Mouse (Mus musculus): Measurements from ENCODE around the gene Tagap1. TPM values are rescaled to one million over a fixed set of nuclear protein-coding genes. Genes with fewer than 3 reads are reported as not detected.
A peak's percentile ranks its signal among the peaks of the same experiment; 100 is the strongest.
"Not testable (repeated sequence)": the region's sequence is repeated elsewhere in the genome, so short reads cannot be mapped to it uniquely, and the experiment has no call there.

Tagap1 gene
- total RNA-seq (2014; rRNA removed): 38.2 and 40.7 TPM in 2 replicates
- 49.7 and 52.7 TPM in 2 replicates for polyA plus RNA-seq (2015; fragmentation: Nextera tagmentation; extraction: Ambion mirVana)

GRCm38 (mm10) chr17:6960776-6961175, at the start of gene Tagap1:
Gene Tagap1 (minus strand): TSS chr17:6961156.
- H3K4me2 ChIP-seq (ENCODE audit: low read depth, low read length): peak within 1 kb of the TSS; percentile 38; the same call in 1 of the 2 replicates
- H3K36me3 ChIP-seq (ENCODE audit: insufficient read depth, low read length); H3K9ac ChIP-seq (replicated peaks; ENCODE audit: low read length); ATAC-seq; H3K4me1 ChIP-seq (ENCODE audit: insufficient read depth, low read length); H3K27me3 ChIP-seq (ENCODE audit: insufficient read depth, low read length); H3K9me3 ChIP-seq (ENCODE audit: low read length): not testable (repeated sequence)
- peak within 1 kb of the TSS; percentile 65; the same call in 1 of the 2 replicates for H3K27ac ChIP-seq
- peak within 1 kb of the TSS; percentile 40 for H3K4me3 ChIP-seq (ENCODE audit: low read length)
- WGBS: under 1% methylated on average over 34 of the region's 51 CpGs
- peak; percentile 4 for DNase-seq (ENCODE audit: low spot score)

GRCm38 (mm10) chr17:7009901-7010300, 48.9 kb upstream of the Tagap1 start:
- WGBS: 70% methylated on average over 4 of the region's 9 CpGs
- not testable (repeated sequence) for H3K4me1 ChIP-seq (ENCODE audit: insufficient read depth, low read length); H3K4me2 ChIP-seq (ENCODE audit: low read depth, low read length); ATAC-seq; H3K36me3 ChIP-seq (ENCODE audit: insufficient read depth, low read length); H3K4me3 ChIP-seq (ENCODE audit: low read length); H3K9me3 ChIP-seq (ENCODE audit: low read length); H3K27ac ChIP-seq; H3K27me3 ChIP-seq (ENCODE audit: insufficient read depth, low read length); DNase-seq (ENCODE audit: low spot score); H3K9ac ChIP-seq (replicated peaks; ENCODE audit: low read length)

GRCm38 (mm10) chr17:7009440-7009839, 48.5 kb upstream of the Tagap1 start:
- not testable (repeated sequence) for H3K27ac ChIP-seq; H3K4me2 ChIP-seq (ENCODE audit: low read depth, low read length); H3K4me3 ChIP-seq (ENCODE audit: low read length); H3K9ac ChIP-seq (replicated peaks; ENCODE audit: low read length); H3K27me3 ChIP-seq (ENCODE audit: insufficient read depth, low read length); H3K4me1 ChIP-seq (ENCODE audit: insufficient read depth, low read length); DNase-seq (ENCODE audit: low spot score); H3K36me3 ChIP-seq (ENCODE audit: insufficient read depth, low read length); ATAC-seq; H3K9me3 ChIP-seq (ENCODE audit: low read length)
- WGBS: no CpG with 5 or more reads among the region's 7 CpGs

- H3K9me3 ChIP-seq (ENCODE audit: low read length); H3K9ac ChIP-seq (replicated peaks; ENCODE audit: low read length); H3K36me3 ChIP-seq (ENCODE audit: insufficient read depth, low read length); H3K27ac ChIP-seq; H3K4me2 ChIP-seq (ENCODE audit: low read depth, low read length); DNase-seq (ENCODE audit: low spot score); H3K4me3 ChIP-seq (ENCODE audit: low read length); H3K4me1 ChIP-seq (ENCODE audit: insufficient read depth, low read length); H3K27me3 ChIP-seq (ENCODE audit: insufficient read depth, low read length); ATAC-seq: not testable (repeated sequence)
Measured at GRCm38 (mm10) chr17:7008885-7009284, 47.9 kb upstream of the Tagap1 start.

- ATAC-seq; H3K27ac ChIP-seq; H3K9me3 ChIP-seq (ENCODE audit: low read length); H3K4me3 ChIP-seq (ENCODE audit: low read length); H3K36me3 ChIP-seq (ENCODE audit: insufficient read depth, low read length); H3K27me3 ChIP-seq (ENCODE audit: insufficient read depth, low read length); H3K4me2 ChIP-seq (ENCODE audit: low read depth, low read length); H3K4me1 ChIP-seq (ENCODE audit: insufficient read depth, low read length); H3K9ac ChIP-seq (replicated peaks; ENCODE audit: low read length); DNase-seq (ENCODE audit: low spot score): not testable (repeated sequence)
- 77% methylated on average over 3 of the region's 4 CpGs for WGBS
Measured at GRCm38 (mm10) chr17:7005646-7006045, 44.7 kb upstream of the Tagap1 start.

- H3K9ac ChIP-seq (replicated peaks; ENCODE audit: low read length); H3K9me3 ChIP-seq (ENCODE audit: low read length); H3K36me3 ChIP-seq (ENCODE audit: insufficient read depth, low read length); H3K4me1 ChIP-seq (ENCODE audit: insufficient read depth, low read length); H3K27me3 ChIP-seq (ENCODE audit: insufficient read depth, low read length); H3K4me2 ChIP-seq (ENCODE audit: low read depth, low read length); H3K27ac ChIP-seq; H3K4me3 ChIP-seq (ENCODE audit: low read length); ATAC-seq; DNase-seq (ENCODE audit: low spot score): not testable (repeated sequence)
- no CpG with 5 or more reads among the region's 3 CpGs for WGBS
Measured at GRCm38 (mm10) chr17:7003392-7003791, 42.4 kb upstream of the Tagap1 start.

- DNase-seq (ENCODE audit: low spot score); H3K36me3 ChIP-seq (ENCODE audit: insufficient read depth, low read length); H3K27ac ChIP-seq; H3K27me3 ChIP-seq (ENCODE audit: insufficient read depth, low read length); H3K4me2 ChIP-seq (ENCODE audit: low read depth, low read length); H3K9me3 ChIP-seq (ENCODE audit: low read length); ATAC-seq; H3K4me1 ChIP-seq (ENCODE audit: insufficient read depth, low read length); H3K4me3 ChIP-seq (ENCODE audit: low read length); H3K9ac ChIP-seq (replicated peaks; ENCODE audit: low read length): not testable (repeated sequence)
- WGBS: 70% methylated on average over 9 of the region's 12 CpGs
Measured at GRCm38 (mm10) chr17:7001790-7002585, 41.0 kb upstream of the Tagap1 start.

- peak; percentile 68; the same call in 1 of the 2 replicates for ATAC-seq
- H3K4me2 ChIP-seq (ENCODE audit: low read depth, low read length); H3K27me3 ChIP-seq (ENCODE audit: insufficient read depth, low read length); H3K4me1 ChIP-seq (ENCODE audit: insufficient read depth, low read length); H3K4me3 ChIP-seq (ENCODE audit: low read length); DNase-seq (ENCODE audit: low spot score); H3K27ac ChIP-seq; H3K36me3 ChIP-seq (ENCODE audit: insufficient read depth, low read length); H3K9ac ChIP-seq (replicated peaks; ENCODE audit: low read length); H3K9me3 ChIP-seq (ENCODE audit: low read length): not testable (repeated sequence)
- no CpG with 5 or more reads among the region's 7 CpGs for WGBS
Measured at GRCm38 (mm10) chr17:6997778-6998490, 37.0 kb upstream of the Tagap1 start.

- not testable (repeated sequence) for H3K4me1 ChIP-seq (ENCODE audit: insufficient read depth, low read length); H3K9ac ChIP-seq (replicated peaks; ENCODE audit: low read length); DNase-seq (ENCODE audit: low spot score); H3K4me3 ChIP-seq (ENCODE audit: low read length); H3K27ac ChIP-seq; ATAC-seq; H3K27me3 ChIP-seq (ENCODE audit: insufficient read depth, low read length); H3K9me3 ChIP-seq (ENCODE audit: low read length); H3K4me2 ChIP-seq (ENCODE audit: low read depth, low read length); H3K36me3 ChIP-seq (ENCODE audit: insufficient read depth, low read length)
- WGBS: 89% methylated on average over 8 of the region's 8 CpGs
Measured at GRCm38 (mm10) chr17:6996826-6997225, 35.9 kb upstream of the Tagap1 start.

GRCm38 (mm10) chr17:6995504-6995903, 34.5 kb upstream of the Tagap1 start:
- H3K9me3 ChIP-seq (ENCODE audit: low read length); H3K27ac ChIP-seq; H3K4me2 ChIP-seq (ENCODE audit: low read depth, low read length); H3K4me1 ChIP-seq (ENCODE audit: insufficient read depth, low read length); H3K36me3 ChIP-seq (ENCODE audit: insufficient read depth, low read length); H3K9ac ChIP-seq (replicated peaks; ENCODE audit: low read length); H3K27me3 ChIP-seq (ENCODE audit: insufficient read depth, low read length); DNase-seq (ENCODE audit: low spot score); H3K4me3 ChIP-seq (ENCODE audit: low read length): not testable (repeated sequence)
- ATAC-seq: peak; percentile 76
- no CpG with 5 or more reads among the region's 6 CpGs for WGBS
